Mouse (Mus musculus): ENCODE measurements around the gene Adprm. TPM values are rescaled to one million over a fixed set of nuclear protein-coding genes. Genes with fewer than 3 reads are reported as not detected.
A peak's percentile ranks its signal among the peaks of the same experiment; 100 is the strongest.
"Not testable (repeated sequence)": the region's sequence is repeated elsewhere in the genome, so short reads cannot be mapped to it uniquely, and the experiment has no call there.

The Adprm gene
- polyA plus RNA-seq, 1 experiment from 2014 or later: 26.6 TPM

DNA sequence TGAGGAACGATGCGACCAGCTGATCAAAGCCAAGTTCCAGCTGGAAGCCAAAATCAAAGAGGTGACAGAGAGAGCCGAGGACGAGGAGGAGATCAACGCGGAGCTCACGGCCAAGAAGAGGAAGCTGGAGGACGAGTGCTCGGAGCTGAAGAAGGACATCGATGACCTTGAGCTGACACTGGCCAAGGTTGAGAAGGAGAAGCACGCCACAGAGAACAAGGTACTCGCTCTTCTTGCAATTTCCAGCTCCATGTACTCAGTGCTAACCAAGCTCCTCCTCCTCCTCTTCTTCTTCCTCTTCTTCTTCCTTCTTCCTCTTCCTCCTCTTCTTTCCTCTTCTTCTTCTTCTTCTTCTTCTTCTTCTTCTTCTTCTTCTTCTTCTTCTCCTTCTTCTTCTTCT is 40.0 kb upstream of the Adprm start:
- not testable (repeated sequence) for H3K27ac ChIP-seq (ENCODE audit: low read length); H3K4me3 ChIP-seq (replicated peaks; ENCODE audit: low read length)
- WGBS: 88% methylated on average over 12 of the region's 12 CpGs

DNA sequence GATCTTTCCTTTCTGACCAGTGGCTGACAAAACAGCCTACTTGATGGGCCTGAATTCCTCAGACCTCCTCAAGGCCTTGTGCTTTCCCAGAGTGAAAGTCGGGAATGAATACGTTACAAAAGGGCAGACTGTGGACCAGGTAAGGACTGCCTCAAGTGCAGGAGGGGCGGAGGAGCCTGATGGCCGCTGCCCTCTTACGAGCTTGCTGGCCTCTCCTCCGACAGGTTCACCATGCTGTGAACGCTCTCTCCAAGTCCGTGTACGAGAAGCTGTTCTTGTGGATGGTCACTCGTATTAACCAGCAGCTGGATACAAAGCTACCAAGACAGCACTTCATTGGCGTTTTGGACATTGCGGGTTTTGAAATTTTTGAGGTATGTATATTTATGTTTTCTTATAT is 34.8 kb upstream of the Adprm start:
- no peaks in the 10 kb centered on the region for H3K9me3 ChIP-seq (replicated peaks; ENCODE audit: control insufficient read depth, low read length)
- WGBS: 83% methylated on average over 12 of the region's 12 CpGs

More for the DNA sequence above, 40.0 kb upstream of the Adprm start:
- not testable (repeated sequence) for H3K9me3 ChIP-seq (replicated peaks; ENCODE audit: control insufficient read depth, low read length); H3K36me3 ChIP-seq (ENCODE audit: control insufficient read depth, insufficient read depth, low read length); ATAC-seq (ENCODE audit: insufficient read depth, low FRiP score); H3K27me3 ChIP-seq (ENCODE audit: control insufficient read depth, insufficient read depth, low read length); H3K4me1 ChIP-seq (ENCODE audit: control insufficient read depth, insufficient read depth, low read length); H3K4me2 ChIP-seq (ENCODE audit: low read depth, low read length); H3K9ac ChIP-seq (ENCODE audit: low read length)

GRCm38 (mm10) chr11:67086467-67087164 is 34.2 kb upstream of the Adprm start:
- 46% methylated on average over 9 of the region's 9 CpGs for WGBS
- ATAC-seq (ENCODE audit: insufficient read depth, low FRiP score): no peak

More for the DNA sequence above, 34.8 kb upstream of the Adprm start:
- Histone ChIP-seq H3K27ac (ENCODE audit: low read length) (no peak overlapping the region), H3K9ac (ENCODE audit: low read length) (no peak overlapping the region), H3K4me2 (ENCODE audit: low read depth, low read length) (no peak overlapping the region), H3K4me3 (replicated peaks; ENCODE audit: low read length) (no peak overlapping the region), H3K36me3 (ENCODE audit: control insufficient read depth, insufficient read depth, low read length) (no peaks in the 10 kb centered on the region), H3K27me3 (ENCODE audit: control insufficient read depth, insufficient read depth, low read length) (peaks cover 19% of the 10 kb centered on the region), H3K4me1 (ENCODE audit: control insufficient read depth, insufficient read depth, low read length) (no peaks in the 10 kb centered on the region)
- no peak for ATAC-seq (ENCODE audit: insufficient read depth, low FRiP score)

DNA sequence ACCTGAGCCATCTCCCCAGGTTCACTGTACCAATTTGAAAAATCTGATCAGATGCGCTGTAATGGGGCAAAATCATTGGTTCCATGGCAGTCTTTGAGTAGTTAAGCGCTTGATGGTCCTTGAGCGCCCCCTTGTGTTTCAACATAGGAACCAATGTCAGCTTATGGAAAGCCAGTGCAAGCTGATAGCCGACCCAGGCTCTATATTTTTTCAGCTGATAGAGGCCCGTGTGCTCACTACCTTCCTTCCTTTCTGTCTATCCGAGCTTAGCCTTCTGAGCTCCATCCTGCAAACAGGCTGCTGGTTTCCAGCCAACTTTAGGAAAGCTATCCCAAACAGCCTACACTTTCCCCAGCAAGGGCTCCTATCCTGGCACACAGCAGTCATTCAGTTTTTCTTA is 33.1 kb upstream of the Adprm start:
- ATAC-seq (ENCODE audit: insufficient read depth, low FRiP score): no peak
- H3K9ac ChIP-seq (ENCODE audit: low read length): no peak overlapping the region; the same call in 1 of the 2 replicates
- H3K4me3 ChIP-seq (replicated peaks; ENCODE audit: low read length): no peak overlapping the region
- no peak overlapping the region for H3K27ac ChIP-seq (ENCODE audit: low read length)
- H3K36me3 ChIP-seq (ENCODE audit: control insufficient read depth, insufficient read depth, low read length): no peaks in the 10 kb centered on the region
- no peaks in the 10 kb centered on the region for H3K9me3 ChIP-seq (replicated peaks; ENCODE audit: control insufficient read depth, low read length)
- no peak overlapping the region for H3K4me2 ChIP-seq (ENCODE audit: low read depth, low read length)
- WGBS: 3% methylated on average over 6 of the region's 6 CpGs
- peaks cover 19% of the 10 kb centered on the region for H3K27me3 ChIP-seq (ENCODE audit: control insufficient read depth, insufficient read depth, low read length)
- H3K4me1 ChIP-seq (ENCODE audit: control insufficient read depth, insufficient read depth, low read length): peaks cover 6% of the 10 kb centered on the region; the same call in 1 of the 2 replicates

More at GRCm38 (mm10) chr11:67086467-67087164, 34.2 kb upstream of the Adprm start:
- Histone ChIP-seq H3K9ac (ENCODE audit: low read length) (no peak overlapping the region), H3K4me2 (ENCODE audit: low read depth, low read length) (no peak overlapping the region), H3K36me3 (ENCODE audit: control insufficient read depth, insufficient read depth, low read length) (no peaks in the 10 kb centered on the region), H3K4me3 (replicated peaks; ENCODE audit: low read length) (no peak overlapping the region), H3K9me3 (replicated peaks; ENCODE audit: control insufficient read depth, low read length) (no peaks in the 10 kb centered on the region), H3K4me1 (ENCODE audit: control insufficient read depth, insufficient read depth, low read length) (0 out of 2 replicates have a peak, but pooled peaks cover under 1% of the 10 kb centered on the region), H3K27ac (ENCODE audit: low read length) (no peak overlapping the region), H3K27me3 (ENCODE audit: control insufficient read depth, insufficient read depth, low read length) (peaks cover 19% of the 10 kb centered on the region)

DNA sequence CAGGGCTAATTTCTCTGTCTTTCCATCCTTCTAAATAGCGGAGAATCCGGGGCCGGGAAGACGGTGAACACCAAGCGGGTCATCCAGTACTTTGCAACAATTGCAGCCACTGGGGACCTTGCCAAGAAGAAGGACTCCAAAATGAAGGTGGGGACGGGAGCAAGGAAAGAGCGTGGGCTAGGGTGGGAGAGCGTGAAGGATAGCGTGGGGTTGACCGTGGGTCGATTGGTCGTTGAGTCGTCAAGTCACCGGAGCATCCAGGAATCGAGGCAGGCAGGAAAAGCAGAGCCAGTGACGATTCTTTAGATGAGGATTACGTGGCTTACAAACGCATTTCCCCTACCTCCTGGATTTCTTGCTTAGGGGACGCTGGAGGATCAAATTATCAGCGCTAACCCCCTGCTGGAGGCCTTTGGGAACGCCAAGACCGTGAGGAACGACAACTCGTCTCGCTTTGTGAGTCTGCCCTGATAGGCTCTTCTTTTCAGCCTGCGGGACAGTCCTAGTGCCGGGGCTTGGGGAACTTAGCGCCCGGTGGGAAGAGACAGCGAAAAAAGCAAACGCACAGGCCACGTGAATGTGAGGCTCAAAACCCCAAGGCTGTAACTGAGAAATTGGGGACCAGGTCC is 31.4 kb upstream of the Adprm start:
- Histone ChIP-seq H3K9ac (ENCODE audit: low read length) (no peak overlapping the region), H3K27ac (ENCODE audit: low read length) (no peak overlapping the region), H3K4me2 (ENCODE audit: low read depth, low read length) (no peak overlapping the region), H3K4me1 (ENCODE audit: control insufficient read depth, insufficient read depth, low read length) (peaks cover 6% of the 10 kb centered on the region; the same call in 1 of the 2 replicates), H3K4me3 (replicated peaks; ENCODE audit: low read length) (no peak overlapping the region), H3K9me3 (replicated peaks; ENCODE audit: control insufficient read depth, low read length) (no peaks in the 10 kb centered on the region), H3K27me3 (ENCODE audit: control insufficient read depth, insufficient read depth, low read length) (peaks cover 19% of the 10 kb centered on the region), H3K36me3 (ENCODE audit: control insufficient read depth, insufficient read depth, low read length) (no peaks in the 10 kb centered on the region)
- 40% methylated on average over 32 of the region's 32 CpGs for WGBS
- ATAC-seq (ENCODE audit: insufficient read depth, low FRiP score): no peak

DNA sequence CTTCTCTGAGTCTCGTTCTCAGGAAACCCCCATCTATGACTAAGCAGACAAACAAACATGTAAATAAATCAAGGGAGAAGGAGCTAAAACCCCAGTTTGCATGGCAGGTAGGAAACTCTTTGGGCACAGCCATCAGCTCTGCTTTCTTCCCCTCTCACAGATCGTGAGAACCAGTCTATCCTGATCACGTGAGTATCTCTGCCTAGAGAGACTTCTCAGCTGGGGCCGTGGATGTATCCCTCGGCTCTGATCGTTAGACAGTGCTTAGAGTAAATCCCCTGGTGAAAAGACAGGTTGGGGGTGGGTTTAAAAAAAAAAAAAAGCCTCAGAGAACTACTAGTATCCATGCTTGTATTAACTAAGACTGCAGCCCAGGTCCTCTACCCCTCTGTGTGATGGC is 30.8 kb upstream of the Adprm start:
- Histone ChIP-seq H3K4me1 (ENCODE audit: control insufficient read depth, insufficient read depth, low read length) (peaks cover 6% of the 10 kb centered on the region; the same call in 1 of the 2 replicates), H3K4me3 (replicated peaks; ENCODE audit: low read length) (no peak overlapping the region), H3K9ac (ENCODE audit: low read length) (no peak overlapping the region), H3K9me3 (replicated peaks; ENCODE audit: control insufficient read depth, low read length) (no peaks in the 10 kb centered on the region), H3K27me3 (ENCODE audit: control insufficient read depth, insufficient read depth, low read length) (peaks cover 19% of the 10 kb centered on the region), H3K4me2 (ENCODE audit: low read depth, low read length) (no peak overlapping the region), H3K36me3 (ENCODE audit: control insufficient read depth, insufficient read depth, low read length) (no peaks in the 10 kb centered on the region), H3K27ac (ENCODE audit: low read length) (no peak overlapping the region)
- no peak for ATAC-seq (ENCODE audit: insufficient read depth, low FRiP score)
- 69% methylated on average over 6 of the region's 6 CpGs for whole genome bisulfite sequencing

DNA sequence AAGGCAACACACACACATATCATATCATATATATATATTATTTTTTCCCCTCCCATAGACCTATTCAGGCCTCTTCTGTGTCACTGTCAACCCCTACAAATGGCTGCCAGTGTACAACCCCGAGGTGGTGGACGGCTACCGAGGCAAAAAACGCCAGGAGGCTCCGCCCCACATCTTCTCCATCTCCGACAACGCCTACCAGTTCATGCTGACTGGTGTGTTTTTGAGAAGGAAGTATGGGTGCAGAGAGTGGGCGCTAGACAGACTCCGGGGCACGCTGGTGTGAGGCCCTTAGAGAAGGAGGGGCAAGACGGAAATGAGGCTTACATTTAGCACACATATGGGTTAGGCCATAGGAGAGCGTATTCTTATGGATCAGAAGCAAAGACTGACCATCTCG is 30.4 kb upstream of the Adprm start:
- ATAC-seq (ENCODE audit: insufficient read depth, low FRiP score): no peak
- Histone ChIP-seq H3K4me1 (ENCODE audit: control insufficient read depth, insufficient read depth, low read length) (peaks cover 6% of the 10 kb centered on the region; the same call in 1 of the 2 replicates), H3K9ac (ENCODE audit: low read length) (no peak overlapping the region), H3K9me3 (replicated peaks; ENCODE audit: control insufficient read depth, low read length) (no peaks in the 10 kb centered on the region), H3K36me3 (ENCODE audit: control insufficient read depth, insufficient read depth, low read length) (no peaks in the 10 kb centered on the region), H3K4me3 (replicated peaks; ENCODE audit: low read length) (no peak overlapping the region), H3K27ac (ENCODE audit: low read length) (no peak overlapping the region), H3K4me2 (ENCODE audit: low read depth, low read length) (no peak overlapping the region), H3K27me3 (ENCODE audit: control insufficient read depth, insufficient read depth, low read length) (peaks cover 19% of the 10 kb centered on the region)
- 83% methylated on average over 13 of the region's 13 CpGs for WGBS

DNA sequence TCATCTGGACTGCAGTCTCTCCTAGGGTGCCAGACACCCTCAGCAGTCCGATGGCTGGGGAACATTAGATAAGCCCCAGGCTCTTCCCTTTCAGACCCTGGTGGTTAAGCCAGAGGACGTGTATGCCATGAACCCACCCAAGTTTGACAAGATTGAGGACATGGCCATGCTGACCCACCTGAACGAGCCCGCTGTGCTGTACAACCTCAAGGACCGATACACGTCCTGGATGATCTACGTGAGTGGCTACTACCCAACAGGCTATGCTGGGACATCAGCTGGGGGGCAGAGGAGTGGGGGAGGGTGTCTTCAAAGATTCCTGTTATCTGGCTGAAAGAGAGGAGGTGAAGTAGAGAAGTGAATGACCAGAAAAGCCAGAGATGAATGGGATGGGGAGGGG is 29.8 kb upstream of the Adprm start:
- peaks cover 6% of the 10 kb centered on the region; the same call in 1 of the 2 replicates for H3K4me1 ChIP-seq (ENCODE audit: control insufficient read depth, insufficient read depth, low read length)
- H3K9ac ChIP-seq (ENCODE audit: low read length): no peak overlapping the region
- H3K4me2 ChIP-seq (ENCODE audit: low read depth, low read length): no peak overlapping the region
- WGBS: 85% methylated on average over 7 of the region's 7 CpGs
- no peak overlapping the region for H3K4me3 ChIP-seq (replicated peaks; ENCODE audit: low read length)
- H3K27me3 ChIP-seq (ENCODE audit: control insufficient read depth, insufficient read depth, low read length): peaks cover 19% of the 10 kb centered on the region
- H3K36me3 ChIP-seq (ENCODE audit: control insufficient read depth, insufficient read depth, low read length): no peaks in the 10 kb centered on the region
- no peaks in the 10 kb centered on the region for H3K9me3 ChIP-seq (replicated peaks; ENCODE audit: control insufficient read depth, low read length)
- no peak for ATAC-seq (ENCODE audit: insufficient read depth, low FRiP score)
- no peak overlapping the region for H3K27ac ChIP-seq (ENCODE audit: low read length)

DNA sequence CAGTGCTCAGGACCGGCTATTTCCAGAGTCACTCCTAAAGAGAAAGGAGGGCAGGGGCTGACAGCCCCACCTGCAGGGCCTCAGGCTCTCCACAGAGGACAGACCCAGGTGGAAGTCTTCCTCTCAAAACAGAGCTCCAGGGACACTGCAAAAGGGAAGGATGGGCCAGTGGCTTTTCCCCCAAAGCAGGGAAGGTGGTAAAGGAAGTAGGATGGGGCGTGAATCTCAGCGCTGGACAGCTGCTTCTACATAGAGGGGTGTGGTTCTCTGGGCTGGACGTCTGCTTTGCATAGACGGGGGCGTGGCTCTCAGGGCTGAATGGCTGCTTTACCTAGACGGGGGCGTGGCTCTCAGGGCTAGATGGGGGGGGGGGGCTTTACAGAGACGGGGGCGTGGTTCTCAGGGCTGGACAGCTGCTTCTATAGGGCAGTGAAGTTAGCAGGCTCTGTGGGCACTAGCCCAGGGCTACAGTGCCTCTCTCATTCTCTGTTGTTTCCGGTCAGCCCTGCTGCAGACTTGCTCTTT is 28.8 kb upstream of the Adprm start:
- H3K4me3 ChIP-seq (replicated peaks; ENCODE audit: low read length): no peak overlapping the region
- H3K4me2 ChIP-seq (ENCODE audit: low read depth, low read length): no peak overlapping the region
- peaks cover 6% of the 10 kb centered on the region; the same call in 1 of the 2 replicates for H3K4me1 ChIP-seq (ENCODE audit: control insufficient read depth, insufficient read depth, low read length)
- 4% methylated on average over 11 of the region's 11 CpGs for WGBS
- H3K27ac ChIP-seq (ENCODE audit: low read length): no peak overlapping the region
- ATAC-seq (ENCODE audit: insufficient read depth, low FRiP score): peak; percentile 86
- H3K36me3 ChIP-seq (ENCODE audit: control insufficient read depth, insufficient read depth, low read length): no peaks in the 10 kb centered on the region
- H3K9ac ChIP-seq (ENCODE audit: low read length): no peak overlapping the region
- no peaks in the 10 kb centered on the region for H3K9me3 ChIP-seq (replicated peaks; ENCODE audit: control insufficient read depth, low read length)
- peaks cover 19% of the 10 kb centered on the region for H3K27me3 ChIP-seq (ENCODE audit: control insufficient read depth, insufficient read depth, low read length)

Data from stomach, embryonic 16.5 days (tissue).